ENCODE assay signal across 29 mouse cellular contexts in the genomic region with DNA sequence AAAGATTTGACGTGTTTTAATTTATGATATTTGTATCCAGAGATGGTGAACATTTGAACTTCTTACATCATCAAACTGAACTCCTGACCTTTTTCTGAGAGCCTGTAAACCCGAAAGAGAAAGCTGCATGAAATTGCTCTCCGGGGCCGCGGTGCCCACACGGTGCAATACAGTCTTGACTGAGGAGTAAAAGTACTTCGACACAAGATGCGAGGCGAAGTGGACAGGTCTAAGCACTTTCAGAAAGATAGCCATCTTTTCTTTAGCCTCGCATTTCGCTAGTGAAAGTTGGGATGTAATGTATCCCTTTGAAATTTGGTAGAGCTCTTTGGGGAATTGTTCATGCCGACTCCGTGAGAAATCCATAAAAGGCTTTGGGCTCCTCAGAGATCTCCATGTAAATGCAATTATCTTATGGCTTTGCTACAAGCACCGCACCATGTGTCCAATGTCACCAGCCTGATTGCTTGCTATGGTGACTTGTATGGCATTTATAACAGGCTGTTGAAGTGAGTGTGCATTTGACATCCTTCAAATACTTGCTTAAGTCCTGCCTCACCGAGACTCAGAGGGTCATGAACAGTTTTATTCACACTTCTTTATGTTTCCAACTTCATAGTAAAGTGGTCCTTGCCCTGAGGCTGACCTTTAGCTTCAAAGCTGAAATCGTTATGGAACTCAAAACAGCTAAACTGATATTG.
DNase-seq lines count a peak whose midpoint lies in the region; ATAC-seq and TF ChIP-seq lines count a peak whose summit lies in the region.
"Had no signal": no experiment of that assay in that cellular context is flagged by ENCODE, and none has a peak within 500 bp of the region (broad histone marks: within the 10 kb centered on the region; RNA-seq: fewer than 3 reads in every experiment).

No protein-coding gene starts in this region.

- no peak overlapping the region for H3K4me2 ChIP-seq in midbrain, embryonic 11.5 days
- H3K4me2 ChIP-seq in midbrain, embryonic 15.5 days: no peak overlapping the region
- H3K4me2 ChIP-seq in myocyte (ENCODE audit: low read depth): peak overlapping the region; percentile 44
- H3K4me2 ChIP-seq: embryonic facial prominence, embryonic 13.5 days; forebrain, embryonic 12.5 days; heart, embryonic 12.5 days; hindbrain, embryonic 15.5 days; kidney, embryonic 15.5 days; liver, embryonic 12.5 days had no signal

- H3K79me2 ChIP-seq in myocyte (ENCODE audit: control insufficient read depth, insufficient read depth): no peaks in the 10 kb centered on the region

- no peak overlapping the region for H3K9ac ChIP-seq in midbrain, embryonic 11.5 days (ENCODE audit: low read length)
- H3K9ac ChIP-seq in midbrain, embryonic 15.5 days: no peak overlapping the region
- H3K9ac ChIP-seq: embryonic facial prominence, embryonic 13.5 days; forebrain, embryonic 12.5 days; forebrain, postnatal 0 days; heart, embryonic 12.5 days; hindbrain, embryonic 15.5 days; kidney, embryonic 15.5 days; liver, embryonic 12.5 days; liver, postnatal 0 days had no signal

- H3K9me3 ChIP-seq in midbrain, embryonic 11.5 days (ENCODE audit: control insufficient read depth, low read length): no peaks in the 10 kb centered on the region
- H3K9me3 ChIP-seq in midbrain, embryonic 15.5 days: no peaks in the 10 kb centered on the region
- H3K9me3 ChIP-seq: embryonic facial prominence, embryonic 13.5 days; forebrain, embryonic 12.5 days; heart, embryonic 12.5 days; hindbrain, embryonic 15.5 days; kidney, embryonic 15.5 days; liver, embryonic 12.5 days had no signal

- 74% methylated on average over 16 of the region's 16 CpGs for WGBS in midbrain, embryonic 11.5 days
- WGBS in midbrain, embryonic 15.5 days: 72% methylated on average over 16 of the region's 16 CpGs

- ATAC-seq in midbrain, embryonic 11.5 days (ENCODE audit: low FRiP score): no peak
- ATAC-seq in midbrain, embryonic 15.5 days (replicated peaks): no peak
- ATAC-seq in erythroblast, adult 5-6 weeks (replicated peaks; ENCODE audit: low FRiP score, poor library complexity, severe bottlenecking): no peak
- ATAC-seq: CD4-positive, CD25-positive, alpha-beta regulatory T cell, adult 4 months; forebrain, postnatal 0 days; liver, embryonic 12.5 days; liver, postnatal 0 days had no signal

- TF ChIP-seq POLR2A in myocyte (IDR thresholded peaks at IDR 0.05; ENCODE audit: insufficient read length, low read depth): no peak

- intact Hi-C loops in gastrocnemius, adult 2 months (cut with DNase I): no loop called here

- DNase-seq in gastrocnemius, adult 2 months: no peak
- no peak for DNase-seq in gastrocnemius, adult 18-20 months (ENCODE audit: low spot score)
- peak; percentile 88 for DNase-seq in midbrain, embryonic 11.5 days (ENCODE audit: low spot score, missing footprints)
- DNase-seq in forelimb bud, embryonic 11.5 days (ENCODE audit: low read depth, low spot score): peak; percentile 31
- DNase-seq: adrenal gland, postnatal 36 days; cerebellum, adult 8-10 months; forebrain, postnatal 0 days; gastrocnemius, postnatal 25 days; heart, adult 2 months; heart, postnatal 4 days; kidney, adult 18-20 months; kidney, postnatal 36 days; left cerebral cortex, postnatal 4 days; liver, postnatal 0 days; lung, postnatal 10 days; thymus, adult 2 months; thymus, postnatal 36 days had no signal

- H3K27me3 ChIP-seq in midbrain, embryonic 11.5 days (ENCODE audit: control insufficient read depth, insufficient read depth, low read length): no peaks in the 10 kb centered on the region
- H3K27me3 ChIP-seq in midbrain, embryonic 15.5 days (replicated peaks): no peaks in the 10 kb centered on the region
- no peaks in the 10 kb centered on the region for H3K27me3 ChIP-seq in myocyte (ENCODE audit: control insufficient read depth, insufficient read depth, insufficient read length)
- H3K27me3 ChIP-seq: embryonic facial prominence, embryonic 13.5 days; forebrain, embryonic 12.5 days; heart, embryonic 12.5 days; hindbrain, embryonic 15.5 days; kidney, embryonic 15.5 days; liver, embryonic 12.5 days had no signal

- TF ChIP-seq CTCF in gastrocnemius, adult 2 months (IDR thresholded peaks at IDR 0.05): no peak

- H3K4me3 ChIP-seq in gastrocnemius, adult 2 months: peak overlapping the region; percentile 42
- H3K4me3 ChIP-seq in midbrain, embryonic 11.5 days (ENCODE audit: low read depth, low read length): no peak overlapping the region
- no peak overlapping the region for H3K4me3 ChIP-seq in midbrain, embryonic 15.5 days
- no peak overlapping the region for H3K4me3 ChIP-seq in myocyte
- H3K4me3 ChIP-seq: embryonic facial prominence, embryonic 13.5 days; forebrain, embryonic 12.5 days; heart, adult 2 months; heart, embryonic 12.5 days; hindbrain, embryonic 15.5 days; kidney, embryonic 15.5 days; layer of hippocampus, adult 2 months; liver, embryonic 12.5 days had no signal

- H3K4me1 ChIP-seq in midbrain, embryonic 11.5 days (ENCODE audit: control insufficient read depth, insufficient read depth, low read length): no peaks in the 10 kb centered on the region; the same call in 1 of the 2 replicates
- no peaks in the 10 kb centered on the region for H3K4me1 ChIP-seq in midbrain, embryonic 15.5 days
- H3K4me1 ChIP-seq: embryonic facial prominence, embryonic 13.5 days; forebrain, embryonic 12.5 days; heart, embryonic 12.5 days; hindbrain, embryonic 15.5 days; kidney, embryonic 15.5 days; liver, embryonic 12.5 days had no signal

- no peak overlapping the region for H3ac ChIP-seq in myocyte (ENCODE audit: control insufficient read depth, insufficient read length)

- no peak overlapping the region for H3K27ac ChIP-seq in gastrocnemius, adult 2 months
- no peak overlapping the region for H3K27ac ChIP-seq in midbrain, embryonic 11.5 days (ENCODE audit: low read depth, low read length)
- H3K27ac ChIP-seq in midbrain, embryonic 15.5 days: no peak overlapping the region
- H3K27ac ChIP-seq: embryonic facial prominence, embryonic 13.5 days; forebrain, embryonic 12.5 days; heart, adult 2 months; hindbrain, embryonic 15.5 days; kidney, embryonic 15.5 days; layer of hippocampus, adult 2 months; liver, embryonic 12.5 days; macrophage had no signal

- H3K36me3 ChIP-seq in midbrain, embryonic 11.5 days (ENCODE audit: control insufficient read depth, insufficient read depth, low read length): no peaks in the 10 kb centered on the region
- no peaks in the 10 kb centered on the region for H3K36me3 ChIP-seq in midbrain, embryonic 15.5 days (replicated peaks)
- no peaks in the 10 kb centered on the region for H3K36me3 ChIP-seq in myocyte (ENCODE audit: control insufficient read depth, insufficient read depth)
- H3K36me3 ChIP-seq: embryonic facial prominence, embryonic 13.5 days; forebrain, embryonic 12.5 days; heart, embryonic 12.5 days; hindbrain, embryonic 15.5 days; kidney, embryonic 15.5 days; liver, embryonic 12.5 days had no signal

TF ChIP-seq in myocyte, 11 proteins besides CTCF, POLR2A, EP300 and RAD21:
- TF ChIP-seq MYOG (IDR thresholded peaks at IDR 0.05; ENCODE audit: control insufficient read depth in 1 of 3, insufficient read depth in 1 of 3, insufficient read length in 2 of 3, low read depth in 2 of 3) (no peak), REST (IDR thresholded peaks at IDR 0.05; ENCODE audit: insufficient read depth, insufficient read length) (no peak), SRF (IDR thresholded peaks at IDR 0.05; ENCODE audit: control insufficient read depth, insufficient read length, low read depth) (no peak)

Comparison
In these comparisons a context has a peak if more than half of its experiments do, and no peak if none do; other contexts are left out.
1. DNase-seq: peak in midbrain, embryonic 11.5 days (single experiment) and forelimb bud, embryonic 11.5 days (single experiment); none in gastrocnemius, adult 2 months (single experiment) and gastrocnemius, adult 18-20 months (single experiment).